Mouse (Mus musculus): Measurements from ENCODE around the gene Rnaseh2b. TPM values are rescaled to one million over a fixed set of nuclear protein-coding genes. Genes with fewer than 3 reads are reported as not detected.

The Rnaseh2b gene
- polyA plus RNA-seq, 1 experiment, result 57.3 TPM

DNA sequence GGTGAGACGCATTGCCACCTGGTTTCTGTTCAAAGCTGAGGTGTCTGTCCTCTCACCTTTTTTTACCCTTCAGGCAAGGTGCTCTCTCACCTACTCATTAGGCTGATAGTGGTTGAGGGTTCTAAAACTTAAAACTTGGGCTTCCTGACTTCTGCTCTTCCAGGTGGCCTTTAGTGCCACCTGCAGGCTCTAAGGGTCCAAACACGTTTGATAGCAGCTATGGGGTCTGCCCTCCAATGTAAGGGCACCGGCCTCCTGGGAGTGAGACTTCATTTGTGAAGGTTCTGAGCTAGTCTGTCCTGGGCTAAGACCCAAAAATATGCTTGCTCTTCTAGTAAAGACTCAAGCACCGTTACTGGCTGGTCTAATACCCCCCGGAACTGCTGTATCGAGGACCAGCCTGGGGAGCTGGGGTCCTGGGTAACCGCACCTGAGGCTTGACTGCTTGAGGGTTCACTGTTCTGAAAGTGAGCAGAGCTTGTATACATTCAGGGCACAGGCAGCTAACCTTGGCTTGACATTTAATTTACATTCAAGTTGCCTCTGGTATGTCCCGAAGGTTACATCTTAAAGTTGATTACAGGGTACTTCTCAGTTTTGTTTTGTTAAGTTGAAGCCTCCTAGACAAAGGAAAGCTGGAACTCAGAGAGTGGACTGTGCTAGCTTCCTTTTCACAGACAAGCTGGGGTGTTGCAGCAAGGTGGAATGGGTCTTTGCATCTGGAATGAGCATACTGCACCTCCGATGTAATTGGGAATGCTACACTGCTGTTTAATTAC lies 41.7 kb downstream of the Rnaseh2b start:
- TF ChIP-seq POLR2A (IDR thresholded peaks at IDR 0.05; ENCODE audit: borderline replicate concordance, control insufficient read depth, low read depth, low read length), result no peak
- TF ChIP-seq CTCF (IDR thresholded peaks at IDR 0.05; ENCODE audit: control insufficient read depth, insufficient read depth, low read length), result peak; percentile 33; the same call in 1 of the 2 replicates
- Histone ChIP-seq H3K27ac (ENCODE audit: control insufficient read depth, insufficient read depth, low read depth, low read length, poor library complexity) (no peak overlapping the region), H3K4me1 (ENCODE audit: control insufficient read depth, insufficient read depth, low read length) (peaks cover 2% of the 10 kb centered on the region), H3K4me3 (replicated peaks; ENCODE audit: control insufficient read depth, low read depth, low read length) (no peak overlapping the region)
- 75% methylated on average over 9 of the region's 9 CpGs for WGBS

DNA sequence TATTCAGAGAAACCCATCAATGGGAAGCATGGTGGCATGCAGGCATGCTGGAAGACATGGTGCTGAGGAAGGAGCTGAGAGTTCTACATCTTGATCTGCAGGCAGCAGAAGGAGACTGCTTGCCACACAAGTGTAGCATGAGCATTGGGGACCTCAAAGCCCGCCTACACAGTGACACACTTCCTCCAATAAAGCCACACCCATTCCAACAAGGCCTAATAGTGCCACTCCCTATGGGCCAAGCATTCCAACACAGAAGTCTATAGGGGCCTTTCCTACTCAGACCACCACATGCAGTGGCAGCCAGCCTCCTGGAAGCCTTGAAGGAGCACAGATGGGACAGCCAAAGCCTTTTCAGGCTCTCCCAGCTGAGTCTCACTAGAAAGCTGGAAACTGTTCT lies 46.8 kb downstream of the Rnaseh2b start:
- TF ChIP-seq CTCF (IDR thresholded peaks at IDR 0.05; ENCODE audit: control insufficient read depth, insufficient read depth, low read length) (no peak), POLR2A (IDR thresholded peaks at IDR 0.05; ENCODE audit: borderline replicate concordance, control insufficient read depth, low read depth, low read length) (no peak)
- Histone ChIP-seq H3K4me1 (ENCODE audit: control insufficient read depth, insufficient read depth, low read length) (no peaks in the 10 kb centered on the region; the same call in 1 of the 2 replicates), H3K4me3 (replicated peaks; ENCODE audit: control insufficient read depth, low read depth, low read length) (no peak overlapping the region), H3K27ac (ENCODE audit: control insufficient read depth, insufficient read depth, low read depth, low read length, poor library complexity) (no peak overlapping the region)
- WGBS, result 50% methylated on average over 1 of the region's 1 CpGs

DNA sequence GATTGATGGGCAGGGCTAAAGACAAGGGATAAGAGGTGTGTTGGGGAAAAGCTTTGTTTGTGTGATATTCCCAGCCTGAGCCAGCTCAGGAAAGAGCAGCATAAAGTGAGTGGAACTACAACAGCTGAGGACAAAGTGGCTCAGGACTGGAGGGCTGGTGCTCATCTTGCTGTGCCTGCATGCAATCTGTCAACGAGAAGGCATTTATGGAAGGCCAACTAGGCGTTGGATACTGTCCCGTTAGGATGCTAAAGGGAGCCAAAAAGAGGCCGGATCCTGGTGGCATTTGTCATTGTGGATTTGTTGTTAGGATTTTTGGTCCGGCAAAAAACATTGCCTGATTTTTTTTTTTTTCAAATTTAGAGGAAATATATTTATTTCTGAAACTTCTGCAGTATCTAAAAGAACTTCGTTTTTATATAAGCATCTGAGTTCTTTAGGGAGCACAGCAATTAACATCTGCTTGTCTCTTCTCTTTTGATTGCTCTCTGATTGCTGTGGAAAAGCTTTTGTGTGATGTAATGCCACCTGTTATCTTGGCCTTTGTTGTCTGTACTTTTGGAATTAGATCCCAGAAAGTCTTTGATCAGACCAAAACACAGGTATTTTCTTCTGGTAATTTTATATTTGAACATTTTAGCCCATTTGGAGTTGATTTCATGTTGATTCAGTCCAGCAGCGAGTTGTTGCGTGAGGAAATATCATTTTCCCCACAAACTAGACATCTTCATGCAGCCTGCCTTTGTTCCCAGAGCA lies 49.7 kb downstream of the Rnaseh2b start:
- H3K4me3 ChIP-seq (replicated peaks; ENCODE audit: control insufficient read depth, low read depth, low read length), result no peak overlapping the region
- no peaks in the 10 kb centered on the region; the same call in 1 of the 2 replicates for H3K4me1 ChIP-seq (ENCODE audit: control insufficient read depth, insufficient read depth, low read length)
- WGBS, result 72% methylated on average over 8 of the region's 8 CpGs
- TF ChIP-seq CTCF (IDR thresholded peaks at IDR 0.05; ENCODE audit: control insufficient read depth, insufficient read depth, low read length) (no peak), POLR2A (IDR thresholded peaks at IDR 0.05; ENCODE audit: borderline replicate concordance, control insufficient read depth, low read depth, low read length) (no peak)
- no peak overlapping the region for H3K27ac ChIP-seq (ENCODE audit: control insufficient read depth, insufficient read depth, low read depth, low read length, poor library complexity)

DNA sequence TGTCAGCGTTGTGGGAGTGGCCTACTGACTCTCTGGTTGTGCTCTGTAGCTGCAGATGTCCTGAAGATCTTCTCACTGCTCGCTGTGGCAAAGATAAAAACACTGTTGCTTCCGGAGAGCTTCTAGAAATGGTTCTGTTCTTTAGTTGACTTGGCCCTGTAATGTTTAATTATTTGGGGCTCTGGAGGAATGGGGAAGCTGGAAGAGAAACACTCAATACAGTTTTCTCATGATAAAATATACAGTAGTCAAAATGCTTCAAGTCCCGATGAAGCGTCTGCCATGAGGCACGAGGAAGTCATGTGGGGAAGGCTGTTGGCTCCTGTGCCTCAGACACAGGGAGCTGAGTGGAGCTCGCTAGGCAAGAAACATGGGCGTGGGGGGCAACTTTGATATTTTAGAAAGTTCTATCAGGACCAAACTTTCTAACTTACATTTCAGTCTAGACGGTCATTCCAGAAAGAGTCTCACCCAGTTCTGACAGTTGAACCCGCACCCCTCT lies 50.3 kb downstream of the Rnaseh2b start:
- 30% methylated on average over 10 of the region's 10 CpGs for WGBS
- Histone ChIP-seq H3K4me3 (replicated peaks; ENCODE audit: control insufficient read depth, low read depth, low read length) (no peak overlapping the region), H3K4me1 (ENCODE audit: control insufficient read depth, insufficient read depth, low read length) (no peaks in the 10 kb centered on the region; the same call in 1 of the 2 replicates), H3K27ac (ENCODE audit: control insufficient read depth, insufficient read depth, low read depth, low read length, poor library complexity) (no peak overlapping the region)
- TF ChIP-seq POLR2A (IDR thresholded peaks at IDR 0.05; ENCODE audit: borderline replicate concordance, control insufficient read depth, low read depth, low read length), result no peak
- TF ChIP-seq CTCF (IDR thresholded peaks at IDR 0.05; ENCODE audit: control insufficient read depth, insufficient read depth, low read length), result no peak

DNA sequence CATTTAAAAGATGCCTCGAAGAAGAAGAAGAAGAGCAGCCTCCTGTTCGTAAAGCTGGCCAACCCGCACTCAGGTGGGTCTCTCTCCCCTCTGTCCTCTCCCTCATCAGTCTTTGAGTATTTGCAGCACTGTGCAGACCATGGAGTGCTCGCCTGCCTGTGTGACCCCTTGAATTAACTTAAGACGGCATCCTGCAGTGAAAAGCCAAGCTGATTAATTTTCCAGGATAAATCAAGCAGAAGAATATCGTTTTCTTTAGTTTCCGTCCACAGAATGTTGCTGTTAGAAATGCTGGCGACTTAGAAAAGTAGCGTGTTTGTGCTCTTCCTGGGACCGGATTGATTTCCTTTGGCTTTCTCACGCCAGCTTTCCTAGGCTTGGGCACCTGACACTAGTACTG lies 54.2 kb downstream of the Rnaseh2b start:
- no peak overlapping the region for H3K4me3 ChIP-seq (replicated peaks; ENCODE audit: control insufficient read depth, low read depth, low read length)
- 92% methylated on average over 11 of the region's 11 CpGs for WGBS
- TF ChIP-seq POLR2A (IDR thresholded peaks at IDR 0.05; ENCODE audit: borderline replicate concordance, control insufficient read depth, low read depth, low read length) (no peak), CTCF (IDR thresholded peaks at IDR 0.05; ENCODE audit: control insufficient read depth, insufficient read depth, low read length) (no peak)
- no peak overlapping the region for H3K27ac ChIP-seq (ENCODE audit: control insufficient read depth, insufficient read depth, low read depth, low read length, poor library complexity)
- H3K4me1 ChIP-seq (ENCODE audit: control insufficient read depth, insufficient read depth, low read length), result no peaks in the 10 kb centered on the region; the same call in 1 of the 2 replicates

DNA sequence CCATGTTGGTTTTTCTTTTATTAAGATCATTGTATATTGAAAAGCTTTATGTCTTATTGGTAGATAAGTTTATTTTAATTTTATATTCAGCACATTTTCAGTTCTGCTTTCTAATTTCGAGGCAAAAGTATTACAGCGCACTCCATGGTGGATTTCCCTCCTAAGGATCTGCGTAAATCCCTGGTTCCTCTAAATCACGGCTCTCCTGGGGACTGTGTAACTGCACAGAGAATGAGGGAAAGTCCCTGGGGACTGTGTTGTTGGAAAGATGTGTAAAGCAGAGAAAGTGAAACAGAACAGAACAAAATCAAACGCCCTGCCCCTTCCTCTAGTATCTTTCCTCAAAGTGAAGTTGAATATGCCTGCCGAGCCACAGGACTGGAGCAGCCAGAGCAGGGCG lies 54.7 kb downstream of the Rnaseh2b start:
- H3K4me3 ChIP-seq (replicated peaks; ENCODE audit: control insufficient read depth, low read depth, low read length), result no peak overlapping the region
- H3K4me1 ChIP-seq (ENCODE audit: control insufficient read depth, insufficient read depth, low read length), result no peaks in the 10 kb centered on the region; the same call in 1 of the 2 replicates
- peak overlapping the region; percentile 34 for H3K27ac ChIP-seq (ENCODE audit: control insufficient read depth, insufficient read depth, low read depth, low read length, poor library complexity)
- TF ChIP-seq POLR2A (IDR thresholded peaks at IDR 0.05; ENCODE audit: borderline replicate concordance, control insufficient read depth, low read depth, low read length) (no peak), CTCF (IDR thresholded peaks at IDR 0.05; ENCODE audit: control insufficient read depth, insufficient read depth, low read length) (no peak)
- WGBS, result 59% methylated on average over 7 of the region's 7 CpGs

DNA sequence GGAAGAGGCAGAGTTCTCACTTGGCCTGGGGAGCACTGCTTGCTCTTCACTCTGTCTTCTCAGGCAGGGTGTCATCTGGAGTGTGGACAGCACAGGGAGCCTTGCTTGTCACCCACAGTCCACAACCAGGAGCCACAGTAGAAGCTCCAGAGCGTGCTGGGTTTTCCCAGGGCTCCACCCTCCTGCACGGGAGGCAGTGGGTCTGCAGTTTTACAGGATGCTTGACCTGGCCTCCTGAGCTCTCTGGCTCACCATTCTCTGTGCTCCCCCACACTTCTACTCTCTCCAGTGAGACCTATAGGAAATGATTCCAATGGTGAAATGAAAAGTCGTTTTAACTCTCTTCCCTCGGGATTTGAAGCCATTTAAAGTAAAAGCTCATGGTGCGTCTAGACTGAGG lies 57.4 kb downstream of the Rnaseh2b start:
- 84% methylated on average over 5 of the region's 5 CpGs for WGBS
- Histone ChIP-seq H3K27ac (ENCODE audit: control insufficient read depth, insufficient read depth, low read depth, low read length, poor library complexity) (no peak overlapping the region), H3K4me3 (replicated peaks; ENCODE audit: control insufficient read depth, low read depth, low read length) (no peak overlapping the region), H3K4me1 (ENCODE audit: control insufficient read depth, insufficient read depth, low read length) (peaks cover 3% of the 10 kb centered on the region)
- TF ChIP-seq POLR2A (IDR thresholded peaks at IDR 0.05; ENCODE audit: borderline replicate concordance, control insufficient read depth, low read depth, low read length), result no peak
- no peak for TF ChIP-seq CTCF (IDR thresholded peaks at IDR 0.05; ENCODE audit: control insufficient read depth, insufficient read depth, low read length)

DNA sequence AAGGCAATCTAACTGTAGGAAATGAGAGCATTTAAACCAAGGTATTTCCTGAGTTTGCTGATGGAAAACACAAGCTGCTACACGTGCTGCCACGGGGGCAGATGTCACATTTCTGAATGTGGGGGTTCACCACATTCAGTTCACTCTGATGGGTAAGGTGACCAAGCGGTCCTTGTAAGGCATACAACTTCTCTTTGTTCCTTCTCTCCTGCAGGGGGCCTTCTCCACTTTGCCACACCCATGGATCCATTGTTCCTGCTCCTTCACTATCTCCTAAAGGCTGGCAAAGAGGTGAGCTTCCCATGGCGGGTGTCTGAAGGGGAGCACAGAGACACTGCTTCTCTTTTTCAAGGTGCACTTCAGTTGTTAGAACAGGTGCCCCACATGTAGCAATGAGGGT lies 57.8 kb downstream of the Rnaseh2b start:
- TF ChIP-seq CTCF (IDR thresholded peaks at IDR 0.05; ENCODE audit: control insufficient read depth, insufficient read depth, low read length) (no peak), POLR2A (IDR thresholded peaks at IDR 0.05; ENCODE audit: borderline replicate concordance, control insufficient read depth, low read depth, low read length) (no peak)
- 86% methylated on average over 4 of the region's 4 CpGs for WGBS
- Histone ChIP-seq H3K4me3 (replicated peaks; ENCODE audit: control insufficient read depth, low read depth, low read length) (no peak overlapping the region), H3K27ac (ENCODE audit: control insufficient read depth, insufficient read depth, low read depth, low read length, poor library complexity) (no peak overlapping the region), H3K4me1 (ENCODE audit: control insufficient read depth, insufficient read depth, low read length) (peaks cover 3% of the 10 kb centered on the region)

Data from bone marrow, adult 2 months (tissue).